Mouse (Mus musculus): Measurements from ENCODE around the gene Stx1a.
A peak's percentile ranks its signal among the peaks of the same experiment; 100 is the strongest.

GRCm38 (mm10) chr5:135034593-135034992, 11.3 kb downstream of the Stx1a start:
- TF ChIP-seq POLR2A (IDR thresholded peaks at IDR 0.05; ENCODE audit: insufficient read depth, low read depth, low read length) (no peak), CTCF (IDR thresholded peaks at IDR 0.05) (peak; percentile 61), EP300 (IDR thresholded peaks at IDR 0.05; ENCODE audit: insufficient read depth, low read depth, low read length) (no peak)
